Mouse (Mus musculus) ES-Bruce4 (cell line): ENCODE measurements at regions not wholly inside any gene's neighbourhood (a gene's known extent, or its start where the extent isn't known, plus 50 kb on each side); places are given as distances from the start of the nearest gene placed in this dataset.

ENCODE experiments used
- CTCF ChIP-seq: IDR thresholded peaks from one replicate; pipeline ENCODE4 v1.8.1; 2011; ENCODE audit warnings: low read depth, low read length
- POLR2A ChIP-seq: IDR thresholded peaks from one replicate; pipeline ENCODE4 v1.8.1; 2011; ENCODE audit warnings: low read length; ENCODE audit not compliant: insufficient read depth

- TF ChIP-seq CTCF = no peak
- TF ChIP-seq POLR2A = no peak
Observed at GRCm38 (mm10) chr7:145019137-145019536, 79.4 kb upstream of the Ccnd1 start.
